Mouse (Mus musculus): ENCODE data around the gene Angptl4.

The Angptl4 gene

DNA sequence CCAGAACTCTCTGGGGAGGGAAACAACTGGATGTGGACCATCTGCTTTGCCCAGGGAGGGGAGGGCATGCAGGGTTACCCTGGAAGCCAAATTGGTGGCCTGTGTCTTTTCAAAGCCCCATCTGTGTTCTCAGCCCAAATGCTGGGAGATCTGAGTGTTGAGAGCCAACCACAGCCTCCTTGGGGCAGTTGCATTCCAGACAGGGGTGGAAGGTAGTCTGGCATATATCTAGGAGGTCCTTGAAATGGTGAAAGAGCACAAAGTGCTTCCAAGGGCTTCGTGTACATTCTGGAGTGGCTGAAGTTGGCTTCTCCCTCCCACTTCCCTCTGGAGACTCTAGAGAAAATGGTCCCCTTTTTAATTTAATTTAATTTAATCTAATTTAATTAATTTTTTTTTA lies 23.1 kb upstream of the Angptl4 start:
- DNase-seq (ENCODE audit: inconsistent ontology term), result no peak

DNA sequence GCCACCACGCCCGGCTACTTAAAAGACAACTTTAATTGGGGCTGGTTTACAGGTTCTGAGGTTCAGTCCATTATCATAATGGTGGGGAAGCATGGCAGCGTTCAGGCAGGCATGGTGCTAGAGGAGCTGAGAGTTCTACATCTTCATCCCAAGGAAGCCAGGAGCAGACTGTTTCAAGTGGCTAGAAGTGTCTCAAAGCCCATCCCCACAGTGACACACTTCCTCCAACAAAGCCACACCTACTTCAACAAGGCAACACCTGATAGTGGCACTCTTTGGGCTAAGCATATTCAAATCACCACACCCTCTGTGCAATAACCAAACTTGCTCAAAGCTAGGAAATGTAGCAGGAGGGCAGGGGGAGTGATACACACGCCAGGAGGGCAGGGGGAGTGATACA lies 22.6 kb upstream of the Angptl4 start:
- no peak for DNase-seq (ENCODE audit: inconsistent ontology term)

DNA sequence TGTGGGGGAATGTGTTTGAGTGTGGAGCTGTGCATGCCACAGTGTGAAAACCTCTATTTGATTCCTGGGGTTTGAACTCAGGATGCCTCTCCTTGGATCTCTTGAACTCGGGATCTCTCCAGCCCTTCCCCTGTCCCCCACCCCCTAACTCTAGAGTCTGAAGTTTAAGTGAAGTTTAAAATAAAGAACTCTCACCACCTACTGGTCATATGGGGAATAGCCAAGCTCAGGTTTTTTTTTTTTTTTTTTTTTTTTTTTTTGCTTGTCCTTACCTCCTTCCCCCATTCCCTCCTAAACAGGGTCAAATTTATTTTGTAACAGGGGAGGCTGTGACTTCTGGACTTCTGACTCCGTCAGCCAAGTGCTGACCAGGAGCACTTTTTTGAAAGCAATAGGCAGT lies 20.6 kb upstream of the Angptl4 start:
- peak; percentile 46 for DNase-seq (ENCODE audit: inconsistent ontology term)

DNA sequence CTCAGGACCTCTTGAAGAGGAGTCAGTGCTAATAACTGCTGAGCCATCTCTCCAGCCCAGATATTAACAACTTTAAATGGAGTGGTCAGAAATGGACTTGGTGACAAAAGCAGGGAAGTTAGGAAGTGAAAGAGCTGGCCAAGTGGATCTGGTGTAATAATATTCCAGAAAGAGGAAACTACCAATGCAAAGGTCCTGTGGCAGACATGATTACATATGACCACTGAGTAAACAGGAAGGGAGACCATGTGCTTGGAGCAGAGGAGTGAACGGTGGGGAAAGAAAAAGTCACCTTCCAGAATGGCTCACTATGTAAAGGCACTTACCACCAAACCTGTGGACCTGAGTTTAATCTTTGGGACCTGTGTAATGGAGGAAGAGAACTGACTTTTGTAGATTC lies 17.6 kb upstream of the Angptl4 start:
- DNase-seq (ENCODE audit: inconsistent ontology term), result no peak

DNA sequence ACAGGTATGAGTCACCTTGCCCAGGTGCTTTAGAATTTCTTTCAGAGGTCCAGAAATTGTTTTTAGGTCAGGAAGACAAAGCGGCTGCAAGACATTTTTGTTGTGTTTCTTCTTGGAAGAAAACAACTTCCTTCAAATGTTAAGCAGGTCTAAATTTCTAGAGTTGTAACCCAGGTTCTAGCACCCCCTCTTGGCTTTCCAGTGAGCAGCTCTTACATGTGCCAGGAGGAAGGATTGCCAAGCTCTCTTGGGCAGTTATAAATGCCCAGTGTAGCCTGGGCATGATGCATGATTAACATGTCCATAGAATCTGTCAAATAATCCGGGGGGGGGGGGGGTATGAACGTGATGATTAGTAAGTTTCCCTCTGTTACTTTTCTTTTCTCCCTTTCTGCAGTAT lies 16.7 kb upstream of the Angptl4 start:
- peak; percentile 36 for DNase-seq (ENCODE audit: inconsistent ontology term)

DNA sequence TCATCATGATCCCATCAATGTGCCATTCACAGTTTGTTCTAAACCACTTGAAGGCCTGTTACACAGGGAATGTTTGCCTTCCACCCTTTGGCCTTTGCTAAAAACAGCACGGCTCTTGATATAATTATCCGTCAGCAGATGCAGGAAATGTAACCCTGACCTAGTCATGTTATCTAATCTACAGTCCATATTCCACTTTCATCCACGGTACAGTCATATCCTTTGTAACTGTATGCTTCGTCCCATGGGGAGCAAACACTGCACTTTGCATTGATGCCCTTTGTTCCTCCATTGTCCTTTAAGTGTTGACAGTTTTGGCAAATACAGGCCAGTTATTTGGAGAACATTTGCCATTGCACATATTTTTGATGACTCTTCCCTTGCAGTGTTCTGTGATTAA lies 7.1 kb upstream of the Angptl4 start:
- no peak for DNase-seq (ENCODE audit: inconsistent ontology term)

DNA sequence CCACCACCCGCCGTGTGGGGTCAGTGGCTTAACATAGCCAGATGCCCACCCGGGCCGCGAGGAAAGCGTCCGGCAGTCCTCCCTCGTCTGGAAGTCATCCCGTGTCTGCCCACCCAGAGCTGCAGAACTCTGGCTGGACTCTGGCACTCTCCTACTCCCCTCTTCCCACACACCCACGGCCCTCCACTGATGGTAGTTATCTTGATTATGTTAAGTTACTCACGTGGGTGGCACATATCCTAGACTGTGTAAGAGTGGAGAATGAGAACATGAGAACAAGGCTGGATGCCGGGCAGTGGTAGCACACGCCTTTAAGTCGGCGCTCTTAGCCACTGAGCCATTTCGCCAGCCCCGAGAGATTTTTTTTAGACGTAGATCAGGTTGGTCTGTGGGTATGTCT lies 4.7 kb upstream of the Angptl4 start:
- no peak for DNase-seq (ENCODE audit: inconsistent ontology term)

DNA sequence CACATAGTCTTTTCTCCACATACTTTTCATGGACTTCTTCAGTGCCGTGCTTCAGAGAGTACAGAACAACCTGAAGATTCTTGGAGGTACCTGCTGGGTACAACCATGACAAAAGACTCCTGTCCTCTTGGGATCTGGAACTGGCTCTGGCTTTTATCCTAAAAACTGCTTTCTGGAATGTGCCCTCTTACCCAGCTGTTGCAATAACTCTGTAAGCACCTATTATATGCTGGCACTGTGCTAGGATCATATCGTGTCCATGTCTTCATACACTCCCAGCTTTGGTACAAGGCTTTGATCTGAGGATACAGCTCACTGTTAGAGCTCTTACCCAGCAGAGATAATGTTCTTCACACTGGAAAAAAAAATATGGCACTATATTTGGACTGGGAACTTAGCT lies 3.3 kb upstream of the Angptl4 start:
- DNase-seq (ENCODE audit: inconsistent ontology term), result no peak

DNA sequence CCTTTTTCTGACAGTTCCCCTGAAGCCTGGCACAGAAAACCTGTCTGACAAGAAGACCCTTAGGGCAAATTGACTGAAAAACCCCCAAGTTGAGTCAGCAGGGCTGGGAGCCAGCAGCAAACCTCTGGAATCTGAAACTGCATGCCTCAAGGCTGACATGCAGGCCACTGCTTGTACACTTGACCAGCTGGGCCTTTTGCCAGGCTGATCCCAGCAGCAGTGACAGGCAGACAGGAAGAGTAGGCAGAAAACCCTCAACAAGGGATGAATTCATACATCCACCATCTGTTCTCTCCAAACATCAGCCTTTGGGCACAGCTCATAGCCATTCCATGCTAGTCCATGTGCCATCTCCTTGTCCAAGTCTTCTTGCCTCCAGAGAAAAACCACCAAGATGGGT lies 1.8 kb upstream of the Angptl4 start:
- peak; percentile 98 for DNase-seq (ENCODE audit: inconsistent ontology term)

DNA sequence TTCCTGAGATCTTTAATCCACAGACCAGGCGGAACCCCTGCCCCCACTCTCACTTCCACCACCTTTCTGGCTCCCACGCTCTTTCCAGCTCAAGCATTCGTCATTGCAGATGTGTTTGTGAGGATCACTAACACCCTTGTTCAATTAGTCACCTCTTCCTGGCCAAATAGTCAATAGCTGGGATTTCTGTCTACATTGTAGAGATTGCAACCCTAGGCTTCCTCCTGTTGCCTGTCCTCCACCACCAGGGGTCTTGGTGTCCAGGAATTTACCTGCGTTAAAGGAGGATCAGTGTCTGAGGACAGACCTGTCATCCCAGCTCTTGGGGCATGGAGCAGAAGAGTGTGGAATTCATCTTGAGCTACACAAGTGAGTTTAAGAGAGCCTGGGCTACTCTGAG lies 437 bp upstream of the Angptl4 start:
- peak; percentile 47 for DNase-seq (ENCODE audit: inconsistent ontology term)

DNA sequence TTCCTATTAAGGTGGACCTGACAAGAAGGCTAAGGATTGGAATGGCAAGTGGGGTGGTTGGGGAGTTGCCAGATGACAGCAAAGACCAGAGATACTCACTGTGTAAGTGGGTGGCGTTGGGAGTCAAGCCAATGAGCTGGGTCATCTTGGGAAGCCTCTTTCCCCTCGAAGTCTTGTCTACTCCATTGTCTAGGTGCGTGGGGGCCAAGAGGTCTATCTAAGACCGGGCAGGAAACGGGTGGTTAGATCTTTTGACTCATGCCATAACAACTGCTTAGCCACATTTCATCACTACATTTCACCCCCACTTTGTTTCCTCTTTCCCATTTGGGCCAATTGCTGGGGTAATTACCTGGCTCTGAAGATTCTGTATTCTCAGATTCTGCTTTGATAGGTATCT lies 1.2 kb downstream of the Angptl4 start:
- peak; percentile 56 for DNase-seq (ENCODE audit: inconsistent ontology term)

DNA sequence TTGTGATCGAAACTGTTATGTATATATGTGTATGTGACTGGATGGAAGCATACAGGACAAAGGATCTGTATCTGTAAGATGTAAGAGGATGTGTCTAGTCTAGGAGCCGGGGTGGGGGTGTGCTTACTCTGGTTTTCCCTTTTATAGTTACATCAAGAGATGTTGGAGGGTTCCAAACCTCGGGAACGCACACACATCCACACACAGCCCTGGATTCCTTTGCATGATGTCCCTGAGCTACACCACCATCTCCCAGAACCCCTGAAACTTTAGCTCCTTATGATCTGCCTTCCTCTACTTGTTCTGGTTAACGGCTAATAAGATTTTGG lies 1.7 kb downstream of the Angptl4 start:
- DNase-seq (ENCODE audit: inconsistent ontology term), result no peak

DNA sequence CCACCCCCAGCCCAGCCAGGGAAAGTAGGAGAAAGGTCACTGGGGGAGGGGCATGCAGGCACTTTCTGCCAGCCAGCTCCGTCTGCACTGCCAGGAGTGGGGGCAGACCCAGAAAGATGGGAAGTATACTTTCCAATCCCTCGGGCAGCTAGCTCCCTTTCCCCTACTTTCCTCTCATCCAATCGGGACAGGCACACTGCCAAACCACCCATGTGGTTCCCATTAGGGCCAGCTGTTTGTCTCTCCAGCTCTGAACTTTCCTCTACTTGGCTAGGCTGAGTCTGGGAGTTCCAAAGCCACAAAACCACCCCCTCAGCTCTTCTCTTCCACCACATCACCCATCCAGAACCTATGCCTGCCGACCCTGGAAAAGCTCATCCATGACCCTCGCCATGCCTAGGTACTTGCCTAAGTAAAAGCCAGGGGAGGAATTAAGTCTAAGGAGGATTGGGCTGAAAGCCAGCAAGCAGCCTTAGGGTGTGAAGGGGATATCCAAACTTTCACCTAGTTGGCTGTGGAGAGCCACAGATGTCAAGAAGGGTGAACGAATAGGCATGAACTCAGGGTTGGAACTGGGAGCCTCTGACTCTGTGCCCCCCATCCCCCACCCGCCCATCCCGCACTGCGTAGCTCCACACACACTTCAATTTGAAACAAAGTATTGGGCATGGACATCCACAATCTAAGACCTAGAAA lies 2.2 kb downstream of the Angptl4 start:
- DNase-seq (ENCODE audit: inconsistent ontology term), result peak; percentile 96

DNA sequence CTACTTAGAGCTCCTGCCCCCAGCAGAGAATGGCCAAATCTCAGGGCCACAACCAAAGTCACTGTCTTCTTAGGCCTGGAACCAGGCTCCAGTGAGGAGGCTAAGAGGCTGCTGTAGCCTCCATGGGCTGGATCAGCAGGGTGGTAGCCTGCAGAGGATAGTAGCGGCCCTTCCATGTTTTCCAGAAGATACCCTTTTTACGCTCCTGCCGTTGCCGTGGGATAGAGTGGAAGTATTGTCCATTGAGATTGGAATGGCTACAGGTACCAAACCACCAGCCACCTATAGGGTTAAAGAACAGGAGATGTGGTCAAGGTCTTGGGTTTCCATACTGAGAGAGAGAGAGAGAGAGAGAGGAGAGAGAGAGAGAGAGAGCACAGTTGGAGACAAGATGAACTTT lies 6.3 kb downstream of the Angptl4 start:
- DNase-seq (ENCODE audit: inconsistent ontology term), result no peak

DNA sequence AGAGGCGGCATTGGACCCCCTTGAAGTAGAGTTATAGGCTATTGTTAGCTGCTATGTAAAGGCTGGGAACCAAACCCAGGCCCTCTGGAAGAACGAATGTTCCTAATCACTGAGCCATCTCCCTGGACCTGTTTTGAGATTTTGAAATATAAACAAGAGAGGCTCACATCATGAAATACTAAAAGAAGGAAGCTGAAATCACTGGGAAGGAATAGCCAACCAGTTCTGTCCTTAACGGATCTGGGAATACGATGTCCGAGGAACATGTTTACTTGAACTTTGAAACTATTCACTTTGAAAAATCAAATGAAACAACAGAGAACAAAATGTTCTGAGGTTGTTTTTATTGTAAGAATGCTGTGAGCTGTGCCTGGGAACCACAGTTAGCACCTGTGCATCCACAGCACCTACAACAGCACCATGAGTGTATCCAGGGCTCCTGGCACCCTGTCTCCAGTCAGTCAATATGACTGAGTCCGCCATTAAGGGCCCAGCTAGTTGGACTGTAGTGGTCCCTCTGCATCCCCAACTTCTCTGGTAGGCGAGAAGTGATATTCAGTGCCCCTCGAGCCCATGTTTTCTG lies 7.0 kb downstream of the Angptl4 start:
- no peak for DNase-seq (ENCODE audit: inconsistent ontology term)

DNA sequence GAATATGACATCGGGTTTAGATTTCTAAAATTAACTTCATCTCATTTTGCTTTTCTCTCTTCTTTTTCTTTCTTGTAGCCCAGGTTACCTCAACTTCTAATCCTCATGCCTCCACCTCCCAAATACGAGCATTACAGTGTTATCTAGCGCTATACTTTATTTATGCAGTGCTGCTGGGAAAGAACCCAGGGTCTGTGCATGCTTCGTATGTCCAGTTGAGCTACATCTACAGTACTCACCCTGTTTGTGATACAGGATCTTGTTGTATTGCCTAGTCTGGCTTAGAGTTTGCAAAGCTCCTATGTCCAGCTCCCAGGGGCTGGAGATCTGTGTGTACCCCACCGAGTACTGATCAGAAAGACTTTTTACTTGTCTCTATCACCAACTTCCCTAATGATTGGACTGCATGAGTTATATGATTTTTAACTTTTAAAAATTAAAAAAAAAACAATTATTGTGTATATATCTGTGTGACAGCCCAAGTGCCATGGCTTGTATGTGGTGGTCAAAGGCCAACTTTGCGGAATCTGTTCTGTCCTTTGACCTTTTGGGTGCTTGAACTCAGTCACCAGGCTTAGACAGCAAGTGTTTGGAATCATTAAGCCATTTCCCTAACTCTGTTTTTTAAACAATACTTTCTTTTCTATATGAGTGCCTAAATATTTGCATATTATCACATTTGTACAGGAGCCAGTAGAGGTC lies 7.6 kb downstream of the Angptl4 start:
- no peak for DNase-seq (ENCODE audit: inconsistent ontology term)

DNA sequence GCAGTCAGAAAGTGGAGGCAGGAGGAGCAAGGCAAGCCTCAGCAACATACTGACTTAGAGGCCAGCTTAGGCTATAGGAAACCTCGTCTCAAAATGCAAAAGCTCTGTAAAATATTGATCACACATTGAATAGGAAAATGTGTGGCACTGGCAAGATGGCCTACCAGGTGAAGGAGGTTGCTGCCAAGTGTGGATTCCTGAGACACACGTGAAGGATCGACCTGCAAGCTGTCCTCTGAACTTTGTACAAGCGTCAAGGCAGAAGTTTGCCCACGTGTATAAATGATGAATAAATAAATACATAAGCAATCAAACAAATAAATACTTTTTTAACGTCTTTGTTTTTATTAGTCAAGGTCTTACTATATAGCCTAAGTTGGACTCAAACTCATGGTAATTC lies 8.2 kb downstream of the Angptl4 start:
- DNase-seq (ENCODE audit: inconsistent ontology term), result no peak

DNA sequence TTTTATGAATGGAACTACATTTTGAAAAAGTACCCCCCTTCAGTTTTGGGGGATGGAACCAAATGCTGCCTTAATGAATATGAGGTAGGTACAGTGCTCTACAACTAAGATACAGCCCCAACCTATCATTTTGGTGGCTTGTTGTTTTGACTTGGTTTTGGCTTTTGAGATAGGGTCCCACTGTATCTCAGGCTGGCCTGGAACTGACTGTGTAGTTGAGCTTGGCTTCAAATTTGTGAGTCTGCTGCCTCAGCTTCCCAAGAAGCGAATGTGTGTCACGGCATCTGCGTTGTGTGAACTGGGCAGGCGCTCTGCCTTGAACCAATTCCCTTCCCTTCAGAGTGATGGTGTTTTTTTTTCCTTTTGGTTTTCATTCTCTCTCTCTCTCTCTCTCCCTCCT lies 10.0 kb downstream of the Angptl4 start:
- DNase-seq (ENCODE audit: inconsistent ontology term), result no peak

DNA sequence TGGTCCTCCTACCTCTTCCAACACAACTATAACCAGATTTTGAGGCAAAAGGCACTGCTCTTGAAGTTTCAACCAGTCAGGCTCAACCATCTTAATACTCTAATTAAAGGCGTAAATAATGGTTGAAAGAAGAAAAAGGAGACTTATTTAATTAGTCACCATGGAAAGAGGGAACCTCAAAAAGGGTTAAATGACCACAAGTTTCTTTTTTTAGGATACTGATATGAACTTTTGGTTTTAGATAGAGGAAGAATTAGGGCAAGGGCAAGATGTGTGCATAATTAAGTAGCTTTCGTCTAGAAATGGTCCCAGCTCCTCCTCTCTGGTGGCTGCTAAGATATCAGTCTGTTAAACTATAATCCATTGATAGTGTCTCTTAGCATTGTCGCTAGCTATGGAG lies 15.2 kb downstream of the Angptl4 start:
- no peak for DNase-seq (ENCODE audit: inconsistent ontology term)

DNA sequence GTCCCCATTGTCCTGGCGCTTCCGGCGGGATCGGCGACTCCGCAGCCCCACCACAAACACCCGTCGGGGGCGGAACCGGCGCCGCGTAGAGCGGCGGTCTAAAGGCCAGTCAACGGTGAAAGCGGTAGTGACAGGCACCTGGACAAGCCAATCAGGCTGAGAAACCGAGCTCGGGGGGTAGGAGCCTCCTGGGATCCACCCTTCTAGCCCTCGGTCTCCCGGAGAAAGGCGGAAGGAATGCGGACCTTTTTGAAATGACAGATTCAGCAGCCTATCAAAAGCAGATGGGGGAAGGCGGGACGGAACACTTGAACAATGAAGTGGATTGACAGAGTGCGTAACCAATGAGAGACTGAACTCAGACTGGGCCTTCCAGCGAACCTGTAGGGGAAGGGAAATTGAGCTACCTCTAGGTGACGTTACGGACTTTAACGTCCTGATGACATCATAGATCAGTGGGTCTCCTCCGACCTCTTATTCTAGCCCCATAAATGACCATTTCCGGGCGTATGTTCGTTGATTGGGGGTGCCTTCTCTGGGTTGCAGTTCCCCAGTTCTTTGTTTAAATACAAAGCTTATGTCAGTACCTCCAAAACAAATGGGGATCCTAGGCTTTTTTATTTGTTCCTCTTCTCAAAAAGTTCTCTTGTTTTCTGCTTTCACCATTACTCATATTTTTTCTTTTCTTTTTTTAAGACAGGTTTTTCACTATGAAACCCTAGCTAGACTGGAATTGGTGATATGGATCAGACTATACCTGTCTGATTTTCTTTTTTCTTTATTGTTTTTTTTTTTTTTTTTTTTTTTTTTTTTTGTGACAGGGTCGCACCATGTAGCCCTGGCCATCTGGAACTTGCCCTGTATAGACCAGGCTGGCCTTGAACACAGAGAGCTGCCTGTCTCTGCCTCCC lies 21.1 kb downstream of the Angptl4 start, which contains the start of gene Rab11b:
Gene Rab11b, minus strand, starts transcription at position 276 of the 911 bp plus-strand sequence.
- peak; percentile 100 for DNase-seq (ENCODE audit: inconsistent ontology term)

DNA sequence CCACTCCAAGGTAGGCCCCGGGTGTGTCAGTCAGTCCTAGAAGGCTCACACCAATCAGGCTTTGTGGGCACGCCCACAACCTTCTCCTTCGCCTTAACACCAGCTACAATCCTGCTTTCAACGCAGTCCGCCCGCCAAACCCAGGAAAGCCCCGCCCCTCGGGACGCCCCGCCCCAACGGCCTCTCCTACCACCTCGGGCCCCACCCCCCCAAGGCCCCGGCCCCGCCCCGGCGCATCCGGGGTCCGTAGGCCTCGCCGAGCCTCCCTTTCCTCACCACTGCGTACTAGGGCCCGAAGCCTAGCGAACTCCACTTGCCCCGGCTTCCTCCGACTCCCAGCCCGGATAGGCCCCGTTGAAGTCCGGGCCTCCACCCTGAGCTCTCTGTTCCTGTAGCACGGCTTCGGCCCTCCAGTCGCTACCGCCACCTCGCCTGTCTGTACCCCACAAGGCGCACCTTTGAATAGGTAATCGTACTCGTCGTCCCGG lies 21.8 kb downstream of the Angptl4 start:
- DNase-seq (ENCODE audit: inconsistent ontology term), result peak; percentile 96

DNA sequence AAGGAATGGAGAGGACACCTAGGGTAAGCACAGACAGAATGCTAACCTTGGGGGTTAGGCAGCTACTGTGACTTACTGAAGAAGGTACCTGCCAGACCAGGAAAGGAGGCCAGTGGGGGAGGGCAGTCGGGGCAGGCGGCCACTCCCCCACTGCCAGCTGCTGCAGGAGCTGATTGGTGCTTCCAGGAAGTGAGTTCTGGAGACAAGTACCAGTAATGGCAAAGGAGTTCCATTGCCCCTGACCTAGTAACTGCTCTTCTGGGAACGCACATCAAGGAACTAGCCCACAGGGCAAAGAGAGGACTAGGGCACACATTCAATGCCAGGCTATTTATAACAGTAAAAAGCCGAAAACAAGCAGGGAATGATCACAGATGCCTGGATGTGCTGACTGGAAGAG lies 24.4 kb downstream of the Angptl4 start:
- no peak for DNase-seq (ENCODE audit: inconsistent ontology term)
